Mouse (Mus musculus) hematopoietic stem cell, adult 5-6 weeks (primary cell): ENCODE data around the gene Ccdc155. TPM values are rescaled to one million over a fixed set of nuclear protein-coding genes. Genes with fewer than 3 reads are reported as not detected.

Experiments used
- ATAC-seq, 2 experiments: fragments of 125-278 bp in 1 of 2; replicated peaks in 1 of 2; 2 replicates each; pipeline ENCODE4 v1.8.0; 2016 to 2017; ENCODE audit warnings: inconsistent platforms in 2 of 2, mild to moderate bottlenecking in 2 of 2, moderate number of reproducible peaks in 2 of 2, low read depth in 1 of 2, moderate TSS enrichment in 1 of 2; ENCODE audit not compliant: low FRiP score in 2 of 2, poor library complexity in 2 of 2, severe bottlenecking in 2 of 2, insufficient read depth in 1 of 2, low TSS enrichment in 1 of 2
- total RNA-seq: library from RNA; stranded (forward); fragments of 172-1452, 232-1000 nt; gene quantifications from 2 replicates; pipeline ENCODE4 v1.2.3, GENCODE M21; 2017

The Ccdc155 gene
- total RNA-seq, 1 experiment from 2014 or later: 0.60 TPM

DNA sequence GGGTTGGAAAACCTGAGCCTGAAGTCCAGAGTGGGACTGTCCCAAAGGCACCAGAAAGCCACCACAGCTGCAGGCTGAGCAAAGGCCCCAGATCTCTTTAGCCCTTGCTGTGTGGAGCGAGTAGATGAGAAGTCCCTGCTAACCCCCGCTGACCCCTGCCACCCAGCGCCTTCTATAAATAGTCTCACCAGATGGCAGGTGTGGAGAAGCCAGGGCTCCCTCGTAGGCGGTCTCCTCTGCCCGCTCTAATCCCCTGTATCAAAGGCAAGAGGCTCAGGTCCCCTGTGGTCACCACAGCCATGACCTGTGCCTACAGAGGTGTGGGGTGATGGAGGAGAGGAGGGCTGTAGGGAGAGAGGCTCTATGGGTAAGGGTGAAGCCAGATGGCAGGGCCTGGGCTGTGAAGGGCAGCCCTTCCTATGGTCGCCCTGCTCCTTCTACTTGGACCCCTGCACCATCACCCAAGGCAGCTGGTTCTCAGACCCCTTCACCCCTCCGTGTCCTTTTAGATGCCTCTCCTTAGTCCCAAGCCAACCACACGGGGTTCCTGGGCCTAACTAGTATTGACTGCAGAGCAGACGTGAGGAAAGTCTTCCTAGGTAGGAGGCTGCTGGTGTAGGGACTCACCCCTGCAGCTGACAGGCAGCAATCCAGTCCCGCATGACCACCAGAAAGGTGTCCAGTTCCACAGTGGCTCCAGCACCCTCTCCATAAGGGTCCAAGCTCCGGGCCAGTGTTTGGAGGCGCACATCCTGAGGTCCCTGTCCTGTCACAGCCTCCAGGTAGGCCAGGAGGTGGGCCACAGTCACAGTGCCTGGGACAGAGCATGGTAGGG is 9.1 kb downstream of the Ccdc155 start:
- no peak for ATAC-seq

DNA sequence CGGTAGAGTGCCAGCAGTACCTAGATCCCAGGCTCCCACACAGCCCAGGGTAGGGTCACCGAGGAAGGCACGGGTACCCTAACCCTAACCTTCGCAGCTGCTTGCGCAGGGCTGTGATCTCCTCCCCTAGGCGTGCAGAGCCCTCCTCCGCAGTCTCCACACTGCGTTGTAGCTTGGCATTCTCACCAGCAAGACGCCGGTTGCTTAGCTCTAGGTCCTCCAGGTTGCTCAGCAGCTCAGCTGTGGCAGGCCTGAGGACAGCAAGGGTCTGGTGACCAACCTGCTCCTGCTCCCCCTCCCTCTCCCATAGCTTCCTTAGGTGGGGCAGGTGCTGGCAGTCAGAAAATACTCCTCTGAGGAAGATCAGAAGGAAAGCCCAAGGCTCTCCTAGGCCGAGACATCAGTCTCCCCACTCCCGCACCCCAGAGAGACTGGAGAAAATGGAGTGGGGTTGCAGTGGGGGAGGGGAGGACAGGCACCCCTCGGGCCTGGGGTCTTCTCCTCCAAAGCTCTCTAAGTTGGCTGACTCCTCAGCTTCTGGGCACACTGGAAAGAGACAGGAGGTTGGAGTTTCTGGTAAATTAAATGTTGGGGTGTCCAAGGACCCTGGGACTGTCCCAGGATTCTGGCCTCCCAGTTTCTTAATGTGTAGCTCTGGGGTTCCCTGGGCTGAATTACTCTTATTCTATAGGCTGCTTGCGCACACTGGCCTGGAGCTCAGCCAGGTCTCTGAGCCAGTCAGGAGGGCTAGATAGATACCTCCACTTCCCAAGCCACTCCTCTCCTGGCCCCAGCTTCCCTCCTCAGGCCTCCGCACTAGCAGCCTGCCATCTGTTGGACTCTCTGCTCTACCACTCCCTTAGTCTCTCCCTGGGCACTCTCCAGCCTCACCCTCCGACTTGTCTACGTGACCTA is 10.6 kb downstream of the Ccdc155 start:
- no peak for ATAC-seq

GRCm38 (mm10) chr7:45193406-45193805 is 11.3 kb downstream of the Ccdc155 start:
- no peak for ATAC-seq

DNA sequence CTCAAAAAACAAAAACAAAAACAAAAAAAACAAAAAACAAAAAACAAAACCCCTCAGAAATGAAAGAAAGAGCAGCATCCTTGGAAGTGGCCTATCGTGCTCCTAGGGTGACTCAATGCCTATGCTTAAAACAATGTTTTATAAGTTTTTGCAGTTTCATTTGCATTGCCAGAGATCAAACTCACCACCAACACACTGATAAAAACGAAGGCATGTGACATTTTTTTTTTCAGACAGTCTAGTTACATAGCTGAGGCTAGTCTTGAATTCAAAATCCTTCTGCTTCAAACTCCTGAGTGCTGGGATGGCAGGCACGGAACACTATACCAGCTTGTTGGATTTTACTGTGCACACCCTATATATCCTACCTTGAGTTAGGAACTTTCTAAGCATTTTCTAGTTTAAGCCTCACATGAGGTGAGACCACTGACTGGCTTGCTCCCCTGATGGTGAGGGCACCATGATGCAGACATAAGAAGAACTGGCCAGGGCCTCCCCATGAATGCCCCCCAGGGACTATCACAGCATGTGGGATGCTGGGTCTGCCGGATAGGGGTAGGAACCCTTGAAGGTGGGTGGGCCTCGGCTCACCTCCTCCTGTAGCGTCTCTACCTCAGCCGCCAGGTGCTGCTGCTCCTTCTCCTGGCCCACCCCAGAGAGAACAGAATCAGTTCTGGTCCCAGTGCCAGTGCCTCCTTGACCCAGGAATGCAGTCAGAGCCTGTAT is 11.9 kb downstream of the Ccdc155 start:
- no peak for ATAC-seq

GRCm38 (mm10) chr7:45191803-45192363 is 12.8 kb downstream of the Ccdc155 start:
- ATAC-seq: no peak

- ATAC-seq: no peak
These were observed 13.5 kb downstream of the Ccdc155 start for GRCm38 (mm10) chr7:45191161-45191560.

DNA sequence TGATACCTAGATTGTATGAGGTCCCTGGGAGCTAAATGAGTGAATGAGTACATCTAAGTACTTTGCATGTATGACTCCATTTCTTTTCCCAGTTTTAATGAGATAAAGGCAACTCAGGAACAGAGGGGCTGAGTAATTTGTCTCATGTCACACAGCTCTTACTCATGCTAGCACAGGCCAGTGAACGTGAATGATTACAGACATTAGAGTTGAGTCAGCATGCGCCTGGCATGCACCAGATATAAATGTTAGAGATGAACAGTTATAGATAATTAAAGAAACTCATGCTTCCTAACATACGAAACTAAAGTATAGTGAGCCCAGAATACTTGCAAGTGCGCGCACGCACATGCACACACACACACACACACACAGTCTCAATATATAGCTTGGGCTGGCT is 14.5 kb downstream of the Ccdc155 start:
- no peak for ATAC-seq

DNA sequence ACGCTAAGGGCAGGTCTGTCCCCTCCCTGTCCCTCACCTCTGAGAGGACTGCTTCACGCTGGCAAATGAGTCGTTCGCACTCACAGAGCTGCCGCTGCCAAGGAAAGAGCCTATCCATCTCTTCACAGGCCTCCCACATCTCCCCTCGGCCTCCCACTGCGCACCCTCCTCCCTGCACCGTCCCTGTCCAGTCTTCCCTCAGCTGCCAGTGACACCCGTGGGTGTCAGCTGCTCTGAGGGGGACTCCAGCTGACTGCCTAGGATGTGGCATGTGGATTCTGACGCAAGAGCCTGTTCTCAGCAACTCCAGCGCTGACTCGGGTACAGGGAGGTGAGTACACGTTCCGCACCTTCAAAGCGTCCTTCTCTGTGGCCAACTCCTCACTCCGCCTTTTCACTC is 15.1 kb downstream of the Ccdc155 start:
- ATAC-seq: no peak

GRCm38 (mm10) chr7:45185921-45186320 is 18.8 kb downstream of the Ccdc155 start:
- ATAC-seq: no peak

GRCm38 (mm10) chr7:45183672-45184071 is 21.0 kb downstream of the Ccdc155 start:
- no peak for ATAC-seq

- peak; percentile 2 to 3; a peak in 1 of 4 replicates for ATAC-seq
These were observed 22.1 kb downstream of the Ccdc155 start for GRCm38 (mm10) chr7:45182606-45183005.

DNA sequence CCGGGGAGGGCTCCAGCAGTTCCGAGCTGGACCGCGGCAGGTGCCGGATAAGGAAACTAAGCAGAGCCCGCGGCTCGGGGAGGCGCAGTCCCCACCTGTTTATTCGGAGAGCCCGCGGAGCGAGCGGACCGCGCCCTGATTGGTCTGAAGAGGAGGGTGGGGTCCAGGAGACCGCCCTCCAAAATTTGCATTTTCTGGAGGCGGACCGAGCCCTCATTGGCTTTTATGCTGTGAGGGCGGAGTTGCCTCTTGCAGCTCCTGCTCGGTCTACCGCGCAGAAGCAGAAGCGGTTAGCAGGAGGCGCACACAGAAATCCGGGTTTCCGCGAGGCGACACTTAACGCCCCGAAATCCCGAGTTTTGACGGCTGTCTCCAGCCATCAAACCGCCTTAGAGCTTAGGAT is 22.5 kb downstream of the Ccdc155 start:
- peak; percentile 93 to 97 for ATAC-seq

DNA sequence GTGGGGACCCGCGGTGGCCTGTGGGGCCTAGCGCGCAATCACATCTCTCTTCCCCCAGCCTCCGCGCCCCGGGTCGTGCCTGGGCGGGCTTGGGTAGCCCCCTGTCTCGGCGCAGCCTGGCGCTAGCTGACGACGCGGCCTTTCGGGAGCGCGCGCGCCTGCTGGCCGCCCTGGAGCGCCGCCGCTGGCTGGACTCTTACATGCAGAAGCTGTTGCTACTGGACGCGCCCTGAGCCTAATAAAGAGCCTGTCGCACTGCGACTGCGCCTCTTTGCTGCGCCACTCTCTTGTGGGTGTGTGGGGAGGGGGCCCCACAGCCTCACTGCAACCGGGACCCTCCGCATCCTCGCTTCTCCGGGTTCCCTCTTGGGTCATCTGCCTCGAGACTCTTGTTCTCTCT is 23.2 kb downstream of the Ccdc155 start:
- no peak for ATAC-seq

DNA sequence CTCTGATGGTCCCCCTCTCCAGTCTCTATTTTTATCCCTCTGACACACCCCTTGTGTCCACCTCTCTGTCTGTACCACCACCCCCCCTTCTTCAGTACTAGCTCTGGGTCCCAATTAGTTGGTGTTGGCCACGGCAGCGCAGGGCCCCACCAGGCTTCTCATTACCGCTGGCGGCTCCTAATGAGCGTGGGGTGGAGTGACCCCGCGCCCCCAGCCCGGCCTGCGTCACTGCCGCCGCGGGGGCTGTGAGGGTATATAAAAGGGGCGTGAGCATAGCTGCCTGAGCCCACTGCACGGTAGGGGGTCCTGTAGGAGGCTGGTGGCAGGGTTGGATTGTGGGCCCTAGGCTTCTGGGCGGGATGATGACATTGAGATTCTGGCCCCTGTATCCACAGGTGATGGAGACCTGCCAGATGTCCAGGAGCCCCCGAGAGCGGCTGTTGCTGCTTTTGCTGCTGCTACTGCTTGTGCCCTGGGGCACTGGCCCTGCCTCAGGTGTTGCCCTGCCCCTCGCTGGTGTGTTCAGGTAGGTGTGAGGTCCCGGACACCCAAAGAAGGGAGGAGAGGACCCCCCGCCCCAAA is 23.7 kb downstream of the Ccdc155 start, which contains the start of gene Pth2:
Gene Pth2 (plus strand): TSS at position 100 of the 582 bp plus-strand sequence.
- no peak for ATAC-seq

GRCm38 (mm10) chr7:45179469-45179868 is 25.2 kb downstream of the Ccdc155 start, which contains the start of gene Gfy:
Gfy (minus strand) TSS chr7:45179569.
- ATAC-seq: no peak

DNA sequence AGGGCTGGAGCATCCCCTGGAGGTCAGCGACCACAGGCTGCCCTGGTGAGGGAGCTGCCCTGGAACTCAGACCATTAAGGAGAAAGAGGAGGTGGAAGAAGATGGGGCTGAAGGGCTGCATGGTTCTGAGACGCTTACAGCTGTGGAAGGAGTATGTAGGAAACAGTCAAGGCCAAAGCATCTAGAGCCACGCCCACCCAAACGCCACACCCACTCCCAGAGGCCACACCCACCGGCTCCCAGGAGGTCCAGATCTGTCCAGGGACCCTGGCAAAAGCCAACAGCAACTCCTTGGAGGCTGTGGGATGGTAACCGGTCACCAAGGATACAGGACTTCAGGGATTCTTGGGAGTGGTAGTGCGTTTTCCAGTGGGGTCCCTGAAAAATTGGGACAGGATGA is 26.1 kb downstream of the Ccdc155 start:
- ATAC-seq: no peak

DNA sequence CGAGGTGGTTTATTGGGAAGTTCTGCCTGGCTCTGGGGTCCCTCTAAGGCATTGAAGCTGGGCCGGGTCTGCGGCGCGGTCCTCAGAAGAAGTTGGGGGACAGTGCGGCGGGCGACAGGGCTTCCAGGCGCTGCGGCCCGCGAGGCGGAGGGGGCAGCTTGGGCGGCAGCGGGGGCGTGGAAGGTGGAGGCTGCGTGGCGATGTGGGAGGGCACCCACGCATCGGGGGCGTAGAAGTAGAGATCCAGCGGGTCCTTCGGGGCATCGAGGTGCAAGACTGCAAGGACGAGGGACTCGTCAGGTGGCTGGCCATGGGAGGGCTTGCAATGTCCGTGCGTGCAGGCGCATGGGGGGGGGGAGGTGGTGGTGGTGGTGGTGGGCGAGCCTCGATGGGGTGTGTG is 28.3 kb downstream of the Ccdc155 start:
- ATAC-seq: no peak
